Mouse (Mus musculus): ENCODE data around the gene Ltbp4. TPM values are rescaled to one million over a fixed set of nuclear protein-coding genes. Genes with fewer than 3 reads are reported as not detected.
A peak's percentile ranks its signal among the peaks of the same experiment; 100 is the strongest.

Gene Ltbp4
- polyA plus RNA-seq, 1 experiment from 2014 or later = 4.6 TPM

GRCm38 (mm10) chr7:27355745-27356240 is 18.3 kb upstream of the Ltbp4 start, which contains the start of gene Shkbp1:
Gene Shkbp1, minus strand, starts transcription at chr7:27356019.
- Histone ChIP-seq H3K9me3 (replicated peaks) (no peaks in the 10 kb centered on the region), H3K4me2 (peak within 1 kb of the TSS; percentile 90), H3K4me1 (replicated peaks) (peaks cover 46% of the 10 kb centered on the region), H3K9ac (peak within 1 kb of the TSS; percentile 65), H3K27me3 (peaks cover 21% of the 10 kb centered on the region), H3K4me3 (replicated peaks) (peak within 1 kb of the TSS; percentile 83), H3K27ac (replicated peaks) (peak within 1 kb of the TSS; percentile 80), H3K36me3 (replicated peaks) (peaks cover 11% of the 10 kb centered on the region; the same call in 1 of the 2 replicates)
- peak; percentile 87 for ATAC-seq (ENCODE audit: insufficient read depth)
- 1% methylated on average over 34 of the region's 34 CpGs for WGBS (ENCODE audit: insufficient replicate concordance)

GRCm38 (mm10) chr7:27355261-27355660 is 17.8 kb upstream of the Ltbp4 start:
- H3K4me2 ChIP-seq = peak overlapping the region; percentile 90
- peaks cover 44% of the 10 kb centered on the region for H3K4me1 ChIP-seq (replicated peaks)
- peak overlapping the region; percentile 83 for H3K4me3 ChIP-seq (replicated peaks)
- H3K27me3 ChIP-seq = peaks cover 21% of the 10 kb centered on the region
- H3K27ac ChIP-seq (replicated peaks) = peak overlapping the region; percentile 80
- peaks cover 16% of the 10 kb centered on the region for H3K36me3 ChIP-seq (replicated peaks)
- peak overlapping the region; percentile 65 for H3K9ac ChIP-seq
- no peak for ATAC-seq (ENCODE audit: insufficient read depth)
- H3K9me3 ChIP-seq (replicated peaks) = no peaks in the 10 kb centered on the region
- WGBS (ENCODE audit: insufficient replicate concordance) = 9% methylated on average over 14 of the region's 14 CpGs

- ATAC-seq (ENCODE audit: insufficient read depth) = peak; percentile 53
Measured at GRCm38 (mm10) chr7:27354783-27355182, 17.3 kb upstream of the Ltbp4 start.

GRCm38 (mm10) chr7:27354144-27354543 is 16.7 kb upstream of the Ltbp4 start:
- no peaks in the 10 kb centered on the region for H3K9me3 ChIP-seq (replicated peaks)
- H3K9ac ChIP-seq = 0 out of 2 replicates have a peak overlapping the region, but pooled peaks have one; percentile 7
- peak overlapping the region; percentile 80 for H3K27ac ChIP-seq (replicated peaks)
- ATAC-seq (ENCODE audit: insufficient read depth) = no peak
- H3K4me1 ChIP-seq (replicated peaks) = peaks cover 44% of the 10 kb centered on the region
- H3K4me3 ChIP-seq (replicated peaks) = peak overlapping the region; percentile 83
- WGBS (ENCODE audit: insufficient replicate concordance) = 29% methylated on average over 6 of the region's 6 CpGs
- peaks cover 17% of the 10 kb centered on the region for H3K27me3 ChIP-seq
- H3K36me3 ChIP-seq (replicated peaks) = peaks cover 18% of the 10 kb centered on the region
- peak overlapping the region; percentile 90 for H3K4me2 ChIP-seq

More at GRCm38 (mm10) chr7:27354783-27355182, 17.3 kb upstream of the Ltbp4 start:
- WGBS (ENCODE audit: insufficient replicate concordance) = 18% methylated on average over 4 of the region's 4 CpGs
- peak overlapping the region; percentile 90 for H3K4me2 ChIP-seq
- H3K9me3 ChIP-seq (replicated peaks) = no peaks in the 10 kb centered on the region
- H3K27me3 ChIP-seq = peaks cover 19% of the 10 kb centered on the region
- H3K9ac ChIP-seq = 0 out of 2 replicates have a peak overlapping the region, but pooled peaks have one; percentile 7
- peaks cover 18% of the 10 kb centered on the region for H3K36me3 ChIP-seq (replicated peaks)
- H3K4me3 ChIP-seq (replicated peaks) = peak overlapping the region; percentile 83
- peaks cover 44% of the 10 kb centered on the region for H3K4me1 ChIP-seq (replicated peaks)
- H3K27ac ChIP-seq (replicated peaks) = peak overlapping the region; percentile 80

GRCm38 (mm10) chr7:27345444-27345843 is 8.0 kb upstream of the Ltbp4 start:
- Histone ChIP-seq H3K9me3 (replicated peaks) (no peaks in the 10 kb centered on the region), H3K4me2 (no peak overlapping the region), H3K9ac (no peak overlapping the region), H3K27me3 (0 out of 2 replicates have a peak, but pooled peaks cover 5% of the 10 kb centered on the region), H3K36me3 (replicated peaks) (peaks cover 19% of the 10 kb centered on the region), H3K4me3 (replicated peaks) (no peak overlapping the region), H3K27ac (replicated peaks) (no peak overlapping the region), H3K4me1 (replicated peaks) (no peaks in the 10 kb centered on the region)
- WGBS (ENCODE audit: insufficient replicate concordance) = 53% methylated on average over 6 of the region's 6 CpGs
- ATAC-seq (ENCODE audit: insufficient read depth) = no peak

- 43% methylated on average over 4 of the region's 4 CpGs for WGBS (ENCODE audit: insufficient replicate concordance)
- no peak for ATAC-seq (ENCODE audit: insufficient read depth)
- Histone ChIP-seq H3K36me3 (replicated peaks) (0 out of 2 replicates have a peak, but pooled peaks cover 5% of the 10 kb centered on the region), H3K27me3 (peaks cover 34% of the 10 kb centered on the region), H3K9ac (no peak overlapping the region), H3K4me2 (no peak overlapping the region), H3K27ac (replicated peaks) (no peak overlapping the region), H3K4me3 (replicated peaks) (no peak overlapping the region), H3K4me1 (replicated peaks) (no peaks in the 10 kb centered on the region; the same call in 1 of the 2 replicates), H3K9me3 (replicated peaks) (no peaks in the 10 kb centered on the region)
Measured at GRCm38 (mm10) chr7:27342595-27342994, 5.1 kb upstream of the Ltbp4 start.

GRCm38 (mm10) chr7:27339519-27339918 is 2.0 kb upstream of the Ltbp4 start:
- Histone ChIP-seq H3K9ac (no peak overlapping the region), H3K36me3 (replicated peaks) (0 out of 2 replicates have a peak, but pooled peaks cover 1% of the 10 kb centered on the region), H3K9me3 (replicated peaks) (no peaks in the 10 kb centered on the region), H3K4me3 (replicated peaks) (no peak overlapping the region), H3K4me2 (no peak overlapping the region), H3K4me1 (replicated peaks) (peaks cover 8% of the 10 kb centered on the region; the same call in 1 of the 2 replicates), H3K27ac (replicated peaks) (no peak overlapping the region), H3K27me3 (peaks cover 65% of the 10 kb centered on the region)
- WGBS (ENCODE audit: insufficient replicate concordance) = 29% methylated on average over 7 of the region's 7 CpGs
- ATAC-seq (ENCODE audit: insufficient read depth) = no peak

- H3K27me3 ChIP-seq = peaks cover 69% of the 10 kb centered on the region
Measured at GRCm38 (mm10) chr7:27339114-27339513, 1.6 kb upstream of the Ltbp4 start.

GRCm38 (mm10) chr7:27335928-27336823 is 1.3 kb downstream of the Ltbp4 start:
- 2% methylated on average over 47 of the region's 47 CpGs for WGBS (ENCODE audit: insufficient replicate concordance)
- Histone ChIP-seq H3K27me3 (peaks cover 98% of the 10 kb centered on the region), H3K4me3 (replicated peaks) (no peak overlapping the region; the same call in 1 of the 2 replicates), H3K27ac (replicated peaks) (no peak overlapping the region), H3K9ac (no peak overlapping the region), H3K4me2 (peak overlapping the region; percentile 29), H3K4me1 (replicated peaks) (peaks cover 29% of the 10 kb centered on the region), H3K36me3 (replicated peaks) (no peaks in the 10 kb centered on the region), H3K9me3 (replicated peaks) (no peaks in the 10 kb centered on the region)
- ATAC-seq (ENCODE audit: insufficient read depth) = peak; percentile 49

More at GRCm38 (mm10) chr7:27339114-27339513, 1.6 kb upstream of the Ltbp4 start:
- no peak overlapping the region for H3K4me3 ChIP-seq (replicated peaks)
- H3K4me2 ChIP-seq = no peak overlapping the region
- H3K36me3 ChIP-seq (replicated peaks) = no peaks in the 10 kb centered on the region
- H3K9me3 ChIP-seq (replicated peaks) = no peaks in the 10 kb centered on the region
- no peak for ATAC-seq (ENCODE audit: insufficient read depth)
- H3K27ac ChIP-seq (replicated peaks) = no peak overlapping the region
- H3K4me1 ChIP-seq (replicated peaks) = peaks cover 8% of the 10 kb centered on the region; the same call in 1 of the 2 replicates
- 64% methylated on average over 4 of the region's 4 CpGs for WGBS (ENCODE audit: insufficient replicate concordance)
- H3K9ac ChIP-seq = no peak overlapping the region

GRCm38 (mm10) chr7:27335011-27335720 is 2.3 kb downstream of the Ltbp4 start:
- 49% methylated on average over 15 of the region's 15 CpGs for WGBS (ENCODE audit: insufficient replicate concordance)
- Histone ChIP-seq H3K4me3 (replicated peaks) (no peak overlapping the region), H3K9me3 (replicated peaks) (no peaks in the 10 kb centered on the region), H3K27ac (replicated peaks) (no peak overlapping the region), H3K36me3 (replicated peaks) (no peaks in the 10 kb centered on the region), H3K27me3 (peaks cover 100% of the 10 kb centered on the region), H3K9ac (no peak overlapping the region), H3K4me2 (no peak overlapping the region), H3K4me1 (replicated peaks) (peaks cover 39% of the 10 kb centered on the region)
- no peak for ATAC-seq (ENCODE audit: insufficient read depth)

Measured in liver, embryonic 15.5 days (tissue).